Mouse (Mus musculus) frontal cortex, postnatal 14 days (tissue): ENCODE data around the gene Gpr26.

Experiments used
- DNase-seq, 2 experiments: peaks; one replicate each; pipeline ENCODE4 v3.0.0; 2022; ENCODE audit warnings: low spot score in 2 of 2

Gpr26 gene

DNA sequence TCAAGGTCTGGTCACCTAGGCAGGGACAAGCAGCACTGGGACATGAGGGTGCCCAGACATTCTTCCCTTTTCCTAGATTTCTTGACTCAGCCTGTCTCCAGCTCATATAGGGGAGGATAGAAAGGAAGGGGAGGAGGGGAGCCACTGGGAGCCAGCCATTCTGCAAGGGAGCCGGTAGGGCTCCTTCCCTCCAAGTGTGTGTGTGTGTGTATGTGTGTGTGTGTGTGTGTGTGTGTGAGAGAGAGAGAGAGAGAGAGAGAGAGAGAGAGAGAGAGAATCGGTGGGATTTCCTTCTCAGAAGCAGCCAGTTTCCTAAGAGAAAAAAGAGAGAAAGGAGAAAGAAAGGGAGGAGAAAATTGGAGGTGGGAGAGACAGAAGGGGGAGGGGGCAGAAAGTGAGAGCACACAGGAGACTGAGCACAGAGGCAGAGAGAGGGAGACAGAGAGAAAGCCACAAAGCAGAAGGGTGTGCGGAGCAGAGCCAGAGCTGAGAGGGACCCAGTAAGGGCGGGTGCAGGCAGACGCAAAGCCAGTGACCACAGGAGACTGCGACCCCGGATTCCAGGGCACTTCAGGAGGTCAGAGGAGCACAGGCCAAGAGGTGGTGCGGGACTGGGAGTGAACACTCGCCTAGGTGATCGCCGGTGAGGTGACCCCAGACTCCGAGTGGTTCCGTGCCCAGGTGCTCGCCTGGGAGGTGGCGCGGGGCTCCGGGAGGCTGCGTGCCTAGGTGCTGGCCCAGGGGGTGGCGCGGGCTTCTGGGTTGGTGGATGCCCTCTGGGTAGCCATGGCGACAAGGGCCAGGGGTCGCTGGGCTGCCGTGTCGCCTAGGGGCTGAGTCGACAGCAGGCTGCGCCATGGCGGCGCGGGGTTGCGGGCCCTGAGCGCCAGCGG is at the start of gene Gpr26:
Gene Gpr26, plus strand, starts transcription at position 438 of the 893 bp plus-strand sequence.
- DNase-seq = peak in 1 of 2 experiments; percentile 39

- no peak for DNase-seq
Measured at GRCm38 (mm10) chr7:131917384-131917783, 48.9 kb upstream of the Gpr26 start.

- DNase-seq = no peak
Measured at GRCm38 (mm10) chr7:131927288-131928050, 38.8 kb upstream of the Gpr26 start.

DNA sequence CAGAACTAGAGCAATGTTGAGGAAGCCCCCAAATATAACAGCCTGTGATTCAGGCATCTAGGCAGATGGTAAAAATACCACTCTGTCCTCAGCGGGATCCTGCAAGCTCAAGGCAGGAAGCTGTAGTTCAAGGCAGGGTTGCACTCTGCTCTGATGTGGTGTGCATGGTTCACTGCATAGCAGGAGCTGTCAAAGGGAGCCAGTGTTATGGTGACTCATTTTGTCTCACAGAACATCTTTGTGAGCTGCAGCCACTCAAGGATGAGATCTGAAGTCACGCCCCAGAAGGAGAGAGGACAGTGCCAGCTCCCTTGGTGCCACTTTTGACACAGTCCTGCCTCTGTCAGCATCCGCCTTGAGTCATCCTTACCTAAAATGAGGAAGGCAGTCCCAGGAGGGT is 28.6 kb upstream of the Gpr26 start:
- DNase-seq = no peak

GRCm38 (mm10) chr7:131951131-131951530 is 15.1 kb upstream of the Gpr26 start:
- no peak for DNase-seq

GRCm38 (mm10) chr7:131953402-131953801 is 12.9 kb upstream of the Gpr26 start:
- DNase-seq = no peak

- DNase-seq = no peak
Measured at GRCm38 (mm10) chr7:131958705-131959104, 7.6 kb upstream of the Gpr26 start.

DNA sequence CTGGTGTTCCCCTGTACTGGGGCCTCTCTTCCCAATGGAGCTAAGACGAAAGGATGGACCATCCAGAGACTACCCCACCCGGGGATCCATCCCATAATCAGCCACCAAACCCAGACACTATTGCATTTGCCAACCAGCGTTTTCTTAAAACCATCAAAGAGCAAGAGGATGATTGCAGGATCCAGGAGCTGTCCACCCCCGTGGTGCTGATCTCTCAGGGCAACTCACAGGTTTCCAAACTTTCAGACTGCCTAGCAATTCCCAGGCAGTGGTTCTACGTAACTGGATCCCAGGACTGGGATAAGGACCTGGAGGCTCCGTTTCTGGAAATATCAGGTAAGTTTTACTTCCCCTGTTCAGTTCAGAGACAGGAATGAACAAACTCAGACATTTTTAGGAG is 5.7 kb upstream of the Gpr26 start:
- no peak for DNase-seq

- peak in 1 of 2 experiments; percentile 26 for DNase-seq
Measured at GRCm38 (mm10) chr7:131966916-131967494, 745 bp downstream of the Gpr26 start.

- DNase-seq = no peak
Measured at GRCm38 (mm10) chr7:131970255-131970654, 4.0 kb downstream of the Gpr26 start.

- DNase-seq = no peak
Measured at GRCm38 (mm10) chr7:131975867-131976266, 9.6 kb downstream of the Gpr26 start.

DNA sequence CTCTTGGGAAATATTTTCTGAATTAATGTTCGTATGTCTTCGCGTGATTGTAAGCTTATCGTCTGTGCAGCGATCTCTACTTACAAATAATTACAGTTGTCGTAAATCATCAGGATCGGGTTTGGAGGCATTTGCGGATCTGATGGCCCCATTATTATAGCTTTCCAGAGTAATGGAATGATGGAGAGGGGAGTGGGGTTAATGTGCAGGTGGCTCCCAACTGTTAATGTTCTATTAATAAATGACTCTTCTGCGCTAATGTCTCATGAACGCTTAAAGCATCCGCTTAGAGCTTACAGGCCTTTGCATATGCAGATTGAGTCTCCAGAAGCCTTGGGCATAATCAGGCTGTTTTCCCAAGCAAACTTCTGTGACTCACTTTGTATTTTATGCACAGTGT is 12.3 kb downstream of the Gpr26 start:
- no peak for DNase-seq

DNA sequence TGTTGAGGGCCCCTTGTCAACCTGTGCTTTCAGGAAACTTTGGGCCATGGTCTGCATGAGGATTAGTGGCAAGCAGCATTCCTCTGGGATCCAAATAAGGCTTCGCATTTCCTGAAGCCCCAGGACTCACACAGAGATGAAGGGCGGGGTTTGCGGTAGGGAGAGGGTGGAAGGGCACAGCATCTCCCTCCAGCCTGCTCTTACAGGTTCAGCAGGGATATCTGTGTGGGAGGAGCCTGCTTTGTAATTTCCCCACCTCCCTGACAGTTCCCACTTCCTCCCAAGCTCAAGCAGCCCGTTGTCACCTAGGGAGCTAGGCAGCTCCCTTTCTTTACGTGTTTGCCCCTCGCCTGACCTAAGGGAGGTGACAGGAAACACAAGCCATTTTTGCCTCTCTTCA is 22.8 kb downstream of the Gpr26 start:
- DNase-seq = no peak

DNA sequence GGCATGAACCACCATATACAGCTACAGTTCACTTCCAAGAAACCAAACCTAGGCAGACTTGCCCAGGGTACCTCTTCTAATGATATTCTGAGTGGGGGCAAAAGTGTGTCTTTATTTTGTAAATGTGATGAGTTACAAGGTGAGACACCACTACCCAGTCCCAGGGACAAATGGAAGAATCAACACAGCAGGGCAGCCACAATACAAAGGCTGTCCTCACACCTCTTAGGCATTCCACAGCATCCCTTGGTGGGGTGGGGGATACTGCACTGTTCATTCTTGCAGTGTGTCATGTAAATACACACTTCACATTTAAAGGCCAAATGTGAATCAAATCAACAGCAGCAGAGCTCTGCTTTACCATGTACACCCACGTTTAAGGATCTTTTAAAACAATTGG is 26.0 kb downstream of the Gpr26 start:
- DNase-seq = no peak

DNA sequence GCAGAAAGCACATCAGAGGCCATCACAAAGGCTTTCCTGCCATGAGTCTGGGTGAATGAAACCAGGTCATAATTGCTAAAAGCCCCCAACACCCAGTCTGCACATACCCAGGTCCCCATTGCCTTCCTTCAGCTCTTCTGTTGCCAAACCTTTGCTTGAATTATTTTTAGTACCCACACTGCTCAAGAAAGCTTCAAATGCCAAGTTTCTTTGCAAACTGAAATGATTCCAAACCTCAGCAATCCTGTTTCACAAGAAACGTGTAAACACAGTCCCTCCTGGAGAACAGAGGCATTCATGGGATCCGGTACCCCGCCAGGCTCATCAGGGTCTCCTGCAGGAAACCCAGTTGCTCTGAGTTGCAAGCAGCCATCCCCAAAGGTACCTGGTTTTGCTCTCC is 26.6 kb downstream of the Gpr26 start:
- DNase-seq = no peak

GRCm38 (mm10) chr7:132005996-132006696 is 39.9 kb downstream of the Gpr26 start:
- no peak for DNase-seq

DNA sequence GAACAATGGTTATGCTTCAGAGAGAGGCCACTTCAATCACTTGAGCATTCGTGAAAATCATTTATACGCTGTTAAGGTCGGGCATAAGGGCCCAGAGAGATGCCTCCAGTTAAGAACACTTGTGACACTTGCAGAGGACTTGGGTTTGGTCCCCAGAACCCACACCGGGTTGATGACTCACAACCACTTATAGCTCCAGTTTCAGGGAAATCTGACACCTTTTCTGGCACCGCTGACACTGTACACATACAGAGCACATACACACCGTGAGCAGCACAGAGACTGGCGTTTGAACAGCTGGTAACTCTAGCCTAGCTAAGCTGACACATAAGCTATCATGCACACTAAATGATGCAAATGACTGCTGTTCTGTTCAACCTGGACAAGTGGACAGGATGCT is 42.7 kb downstream of the Gpr26 start:
- no peak for DNase-seq

DNA sequence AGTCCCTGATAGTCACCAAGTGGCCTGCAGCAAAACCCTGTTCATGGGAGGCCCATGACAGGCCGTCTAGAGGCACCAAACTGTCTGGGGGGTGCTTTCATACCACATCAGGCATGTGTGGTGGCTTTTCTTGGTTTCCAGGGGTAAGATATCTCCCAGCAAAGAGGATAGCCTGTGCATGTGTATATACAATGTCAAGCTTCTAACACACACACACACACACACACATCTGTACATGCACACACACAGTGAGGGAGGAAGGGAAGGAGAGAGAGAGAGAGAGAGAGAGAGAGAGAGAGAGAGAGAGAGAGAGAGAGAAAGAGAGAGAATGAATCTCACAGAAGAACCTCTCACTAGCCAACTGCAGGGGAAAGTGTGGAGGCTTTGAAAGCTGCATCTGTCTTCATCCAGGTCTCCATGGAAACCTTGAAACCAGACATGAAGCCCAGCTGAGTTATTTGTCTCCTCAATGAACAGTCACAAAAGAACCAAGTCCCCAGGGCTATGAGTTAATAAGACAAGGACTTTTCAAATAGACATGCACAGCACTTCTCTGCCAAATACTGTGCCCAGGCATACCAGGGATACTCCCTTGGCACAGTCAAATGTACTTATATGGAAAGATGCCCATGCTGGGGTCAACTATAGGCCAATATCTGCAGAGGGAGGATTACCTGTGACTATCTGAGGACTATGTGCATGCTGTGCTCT is 46.9 kb downstream of the Gpr26 start:
- no peak for DNase-seq

DNA sequence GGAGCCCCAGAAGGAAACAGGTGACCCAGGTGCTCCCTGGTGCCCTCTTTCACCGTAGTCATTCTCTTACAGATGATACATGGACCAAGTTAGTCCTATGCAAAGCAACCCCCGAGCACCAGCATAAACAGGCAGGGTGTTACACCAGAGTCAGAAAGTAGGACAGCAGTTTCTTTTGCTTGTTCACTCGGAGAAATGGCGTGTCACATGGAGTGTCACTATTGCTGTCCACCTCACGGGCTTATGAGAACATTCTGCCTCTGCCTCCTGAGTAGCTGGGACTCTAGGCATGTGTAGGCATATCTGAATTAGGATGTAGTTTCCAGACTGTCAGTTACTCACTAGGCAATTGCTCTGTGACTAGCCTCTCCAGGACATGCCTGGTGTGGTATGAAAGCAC is 47.7 kb downstream of the Gpr26 start:
- DNase-seq = no peak

- no peak for DNase-seq
Measured at GRCm38 (mm10) chr7:132015193-132015592, 48.9 kb downstream of the Gpr26 start.

- DNase-seq = no peak
Measured at GRCm38 (mm10) chr7:132015933-132016332, 49.7 kb downstream of the Gpr26 start.
